Mouse (Mus musculus): ENCODE results near the gene Lrrk2. TPM values are rescaled to one million over a fixed set of nuclear protein-coding genes. Genes with fewer than 3 reads are reported as not detected.

Gene Lrrk2
- 4.0 and 4.7 TPM in 2 replicates for polyA plus RNA-seq (2015; fragmentation: Nextera tagmentation; extraction: Ambion mirVana)

GRCm38 (mm10) chr15:91672645-91673568, at the start of gene Lrrk2:
TSS of gene Lrrk2 (plus strand) at chr15:91673175.
- Histone ChIP-seq H3K4me1 (replicated peaks) (peaks cover 11% of the 10 kb centered on the region), H3K27ac (peak within 1 kb of the TSS; percentile 93), H3K27me3 (no peaks in the 10 kb centered on the region), H3K36me3 (no peaks in the 10 kb centered on the region), H3K4me3 (peak within 1 kb of the TSS; percentile 64), H3K4me2 (peak within 1 kb of the TSS; percentile 72), H3K9ac (peak within 1 kb of the TSS; percentile 71), H3K9me3 (replicated peaks) (no peaks in the 10 kb centered on the region)
- ATAC-seq (replicated peaks; ENCODE audit: insufficient number of reproducible peaks, insufficient read depth, low FRiP score, low read depth), result peak; percentile 99
- WGBS, result 3% methylated on average over 40 of the region's 40 CpGs

- no peaks in the 10 kb centered on the region for H3K27me3 ChIP-seq
- WGBS, result 68% methylated on average over 2 of the region's 2 CpGs
- ATAC-seq (replicated peaks; ENCODE audit: insufficient number of reproducible peaks, insufficient read depth, low FRiP score, low read depth), result no peak
Observed at GRCm38 (mm10) chr15:91624475-91624874, 48.5 kb upstream of the Lrrk2 start.

GRCm38 (mm10) chr15:91629137-91629536, 43.8 kb upstream of the Lrrk2 start:
- ATAC-seq (replicated peaks; ENCODE audit: insufficient number of reproducible peaks, insufficient read depth, low FRiP score, low read depth), result no peak
- Histone ChIP-seq H3K36me3 (no peaks in the 10 kb centered on the region), H3K9ac (no peak overlapping the region), H3K4me3 (no peak overlapping the region), H3K4me2 (no peak overlapping the region), H3K4me1 (replicated peaks) (no peaks in the 10 kb centered on the region), H3K9me3 (replicated peaks) (no peaks in the 10 kb centered on the region), H3K27ac (no peak overlapping the region), H3K27me3 (no peaks in the 10 kb centered on the region)
- 70% methylated on average over 3 of the region's 3 CpGs for WGBS

More at GRCm38 (mm10) chr15:91624475-91624874, 48.5 kb upstream of the Lrrk2 start:
- no peak overlapping the region for H3K27ac ChIP-seq
- no peak overlapping the region for H3K9ac ChIP-seq
- H3K36me3 ChIP-seq, result no peaks in the 10 kb centered on the region
- H3K4me3 ChIP-seq, result no peak overlapping the region
- H3K4me1 ChIP-seq (replicated peaks), result no peaks in the 10 kb centered on the region
- no peak overlapping the region for H3K4me2 ChIP-seq
- no peaks in the 10 kb centered on the region for H3K9me3 ChIP-seq (replicated peaks)

GRCm38 (mm10) chr15:91632473-91632872, 40.5 kb upstream of the Lrrk2 start:
- H3K4me3 ChIP-seq, result no peak overlapping the region
- no peaks in the 10 kb centered on the region for H3K27me3 ChIP-seq
- H3K27ac ChIP-seq, result no peak overlapping the region
- H3K9ac ChIP-seq, result no peak overlapping the region
- H3K9me3 ChIP-seq (replicated peaks), result no peaks in the 10 kb centered on the region
- H3K4me1 ChIP-seq (replicated peaks), result no peaks in the 10 kb centered on the region
- 69% methylated on average over 4 of the region's 4 CpGs for WGBS
- H3K36me3 ChIP-seq, result no peaks in the 10 kb centered on the region
- H3K4me2 ChIP-seq, result no peak overlapping the region
- ATAC-seq (replicated peaks; ENCODE audit: insufficient number of reproducible peaks, insufficient read depth, low FRiP score, low read depth), result no peak

GRCm38 (mm10) chr15:91633051-91633450, 39.9 kb upstream of the Lrrk2 start:
- no peak for ATAC-seq (replicated peaks; ENCODE audit: insufficient number of reproducible peaks, insufficient read depth, low FRiP score, low read depth)
- H3K4me3 ChIP-seq, result no peak overlapping the region
- no peaks in the 10 kb centered on the region for H3K9me3 ChIP-seq (replicated peaks)
- H3K27ac ChIP-seq, result no peak overlapping the region
- no peak overlapping the region for H3K4me2 ChIP-seq
- no peaks in the 10 kb centered on the region for H3K27me3 ChIP-seq
- no peaks in the 10 kb centered on the region for H3K36me3 ChIP-seq
- no peaks in the 10 kb centered on the region for H3K4me1 ChIP-seq (replicated peaks)
- no peak overlapping the region for H3K9ac ChIP-seq
- WGBS, result 76% methylated on average over 9 of the region's 9 CpGs

GRCm38 (mm10) chr15:91633806-91634205, 39.2 kb upstream of the Lrrk2 start:
- Histone ChIP-seq H3K9me3 (replicated peaks) (no peaks in the 10 kb centered on the region), H3K36me3 (no peaks in the 10 kb centered on the region), H3K4me3 (no peak overlapping the region), H3K9ac (no peak overlapping the region), H3K27me3 (no peaks in the 10 kb centered on the region), H3K4me1 (replicated peaks) (no peaks in the 10 kb centered on the region), H3K27ac (no peak overlapping the region), H3K4me2 (no peak overlapping the region)
- 67% methylated on average over 6 of the region's 6 CpGs for WGBS
- ATAC-seq (replicated peaks; ENCODE audit: insufficient number of reproducible peaks, insufficient read depth, low FRiP score, low read depth), result no peak

- 73% methylated on average over 8 of the region's 8 CpGs for WGBS
- Histone ChIP-seq H3K9ac (no peak overlapping the region), H3K27me3 (no peaks in the 10 kb centered on the region), H3K9me3 (replicated peaks) (no peaks in the 10 kb centered on the region), H3K4me2 (no peak overlapping the region), H3K27ac (no peak overlapping the region), H3K4me3 (no peak overlapping the region), H3K36me3 (no peaks in the 10 kb centered on the region), H3K4me1 (replicated peaks) (no peaks in the 10 kb centered on the region)
- no peak for ATAC-seq (replicated peaks; ENCODE audit: insufficient number of reproducible peaks, insufficient read depth, low FRiP score, low read depth)
Observed at GRCm38 (mm10) chr15:91634236-91634635, 38.7 kb upstream of the Lrrk2 start.

- Histone ChIP-seq H3K9me3 (replicated peaks) (no peaks in the 10 kb centered on the region), H3K9ac (no peak overlapping the region), H3K27ac (no peak overlapping the region), H3K4me2 (no peak overlapping the region), H3K4me3 (no peak overlapping the region), H3K36me3 (no peaks in the 10 kb centered on the region), H3K27me3 (no peaks in the 10 kb centered on the region), H3K4me1 (replicated peaks) (no peaks in the 10 kb centered on the region)
- ATAC-seq (replicated peaks; ENCODE audit: insufficient number of reproducible peaks, insufficient read depth, low FRiP score, low read depth), result no peak
- WGBS, result 74% methylated on average over 3 of the region's 3 CpGs
Observed at GRCm38 (mm10) chr15:91641631-91642030, 31.3 kb upstream of the Lrrk2 start.

- Histone ChIP-seq H3K4me3 (no peak overlapping the region), H3K9ac (no peak overlapping the region), H3K9me3 (replicated peaks) (no peaks in the 10 kb centered on the region), H3K27ac (no peak overlapping the region), H3K36me3 (no peaks in the 10 kb centered on the region), H3K4me1 (replicated peaks) (no peaks in the 10 kb centered on the region), H3K27me3 (no peaks in the 10 kb centered on the region), H3K4me2 (no peak overlapping the region)
- ATAC-seq (replicated peaks; ENCODE audit: insufficient number of reproducible peaks, insufficient read depth, low FRiP score, low read depth), result no peak
- WGBS, result 64% methylated on average over 9 of the region's 9 CpGs
Observed at GRCm38 (mm10) chr15:91642682-91643306, 30.2 kb upstream of the Lrrk2 start.

GRCm38 (mm10) chr15:91643632-91644348, 29.2 kb upstream of the Lrrk2 start:
- 77% methylated on average over 7 of the region's 7 CpGs for whole genome bisulfite sequencing
- no peak overlapping the region for H3K4me3 ChIP-seq

GRCm38 (mm10) chr15:91650270-91650669, 22.7 kb upstream of the Lrrk2 start:
- Histone ChIP-seq H3K4me1 (replicated peaks) (no peaks in the 10 kb centered on the region), H3K9ac (no peak overlapping the region), H3K27me3 (no peaks in the 10 kb centered on the region), H3K9me3 (replicated peaks) (no peaks in the 10 kb centered on the region), H3K27ac (no peak overlapping the region), H3K4me3 (no peak overlapping the region), H3K4me2 (no peak overlapping the region), H3K36me3 (no peaks in the 10 kb centered on the region)
- WGBS, result 61% methylated on average over 3 of the region's 3 CpGs
- ATAC-seq (replicated peaks; ENCODE audit: insufficient number of reproducible peaks, insufficient read depth, low FRiP score, low read depth), result no peak

More at GRCm38 (mm10) chr15:91643632-91644348, 29.2 kb upstream of the Lrrk2 start:
- Histone ChIP-seq H3K4me2 (no peak overlapping the region), H3K9me3 (replicated peaks) (no peaks in the 10 kb centered on the region), H3K9ac (no peak overlapping the region), H3K27ac (no peak overlapping the region), H3K4me1 (replicated peaks) (no peaks in the 10 kb centered on the region), H3K36me3 (no peaks in the 10 kb centered on the region), H3K27me3 (no peaks in the 10 kb centered on the region)
- ATAC-seq (replicated peaks; ENCODE audit: insufficient number of reproducible peaks, insufficient read depth, low FRiP score, low read depth), result no peak

All from heart, embryonic 15.5 days (tissue).